Mouse (Mus musculus) testis, postnatal 10 days (tissue): Measurements from ENCODE around the gene Atp8b2.

ENCODE experiments used
- DNase-seq: peaks from one replicate; pipeline ENCODE4 v3.0.0; 2021; ENCODE audit warnings: low spot score

The Atp8b2 gene

DNA sequence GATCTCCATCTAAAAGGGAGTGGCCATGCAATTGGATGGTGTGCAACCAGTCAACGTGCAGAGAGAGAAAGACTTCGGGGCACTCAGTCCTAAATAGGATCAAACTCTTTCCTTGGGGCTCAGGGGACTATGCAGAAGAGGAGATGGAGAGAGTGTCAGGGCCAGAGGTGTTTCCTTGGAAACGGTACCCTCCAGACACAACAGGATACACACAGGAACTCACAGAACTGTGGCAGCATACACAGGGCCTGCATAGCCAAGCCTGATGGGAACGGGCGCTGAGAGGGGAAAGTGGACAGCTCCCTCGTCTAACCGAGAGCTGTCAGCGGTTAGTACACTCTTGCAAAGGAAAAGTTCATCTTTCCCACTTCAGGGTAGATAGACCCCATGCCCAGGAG is 63.8 kb downstream of the Atp8b2 start:
- DNase-seq = no peak

DNA sequence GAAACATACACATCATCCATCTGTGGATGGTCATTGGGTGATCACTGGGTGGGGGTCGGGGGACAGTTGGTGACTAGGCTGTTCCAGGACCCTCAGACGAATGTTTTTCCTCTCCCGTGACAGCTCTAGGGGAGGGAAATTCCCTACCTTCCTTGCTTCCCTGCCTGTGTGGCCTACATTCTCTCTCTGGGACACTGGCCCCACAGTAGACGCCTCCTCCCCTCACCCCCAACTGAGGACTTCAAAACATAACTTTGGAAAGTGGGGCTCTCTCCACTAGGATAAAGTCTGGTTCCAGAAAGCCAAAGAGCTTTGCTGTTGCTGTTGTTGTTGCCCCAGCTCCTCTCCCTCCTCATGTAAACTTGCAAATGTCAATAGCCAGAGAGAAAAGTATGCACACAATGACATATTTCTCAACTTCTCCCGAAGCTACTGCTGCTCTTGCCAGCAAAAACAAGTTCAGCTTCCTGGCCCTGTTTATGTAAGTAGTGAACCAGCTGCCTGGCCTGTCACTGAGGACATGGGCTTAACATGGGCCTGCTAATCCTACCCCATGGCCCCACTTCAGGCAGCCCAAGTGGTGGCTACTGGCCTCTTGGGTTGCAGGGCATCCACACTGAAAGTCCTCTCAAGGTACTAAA is 64.3 kb downstream of the Atp8b2 start:
- no peak for DNase-seq

DNA sequence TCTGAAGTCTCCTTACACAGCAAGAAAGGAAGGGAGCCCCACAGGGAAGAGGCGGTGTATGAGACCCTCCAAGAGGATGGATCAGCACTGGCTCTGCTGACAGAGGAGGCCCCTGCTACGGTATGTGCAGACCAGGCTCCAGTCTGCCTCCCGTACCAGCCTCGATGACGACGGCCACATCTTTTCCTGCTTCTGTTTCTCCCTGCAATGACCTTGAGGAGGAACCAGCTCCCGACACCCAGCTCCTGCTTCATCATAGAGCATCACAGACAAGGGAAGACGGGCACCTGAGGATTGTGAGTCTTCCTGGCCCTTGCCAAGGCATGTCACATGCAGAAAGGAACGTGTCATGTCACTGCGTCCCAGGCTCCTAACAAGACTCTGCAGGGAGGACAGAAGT is 65.3 kb downstream of the Atp8b2 start:
- no peak for DNase-seq

DNA sequence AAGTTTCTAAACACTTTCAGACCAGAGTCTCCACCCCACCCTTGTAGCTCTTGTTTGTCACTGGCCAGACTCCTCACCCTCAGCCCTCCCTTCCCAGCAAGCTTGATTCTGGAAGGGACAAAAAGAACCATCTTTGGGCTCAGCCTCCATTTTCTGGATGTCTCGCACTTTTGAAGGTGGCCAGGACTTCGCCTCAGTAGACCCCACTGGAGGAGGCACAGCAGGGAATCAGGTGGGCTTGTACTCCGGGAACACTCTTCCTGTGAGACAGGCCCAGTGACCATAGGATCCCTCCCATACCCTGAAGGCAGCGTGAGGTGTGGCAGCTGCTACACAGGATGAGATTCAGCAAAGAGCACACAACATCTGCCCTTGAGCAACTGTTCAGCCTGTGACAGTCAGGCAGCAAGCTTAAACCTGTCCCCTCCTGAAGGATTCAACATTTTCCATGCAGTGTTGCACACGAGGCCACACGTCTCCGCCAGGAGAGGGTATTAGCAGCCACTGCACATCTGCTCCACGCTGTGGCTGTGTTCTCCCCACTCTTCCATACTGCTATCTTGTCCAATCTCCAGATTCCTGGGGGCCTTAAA is 66.0 kb downstream of the Atp8b2 start:
- DNase-seq = no peak

DNA sequence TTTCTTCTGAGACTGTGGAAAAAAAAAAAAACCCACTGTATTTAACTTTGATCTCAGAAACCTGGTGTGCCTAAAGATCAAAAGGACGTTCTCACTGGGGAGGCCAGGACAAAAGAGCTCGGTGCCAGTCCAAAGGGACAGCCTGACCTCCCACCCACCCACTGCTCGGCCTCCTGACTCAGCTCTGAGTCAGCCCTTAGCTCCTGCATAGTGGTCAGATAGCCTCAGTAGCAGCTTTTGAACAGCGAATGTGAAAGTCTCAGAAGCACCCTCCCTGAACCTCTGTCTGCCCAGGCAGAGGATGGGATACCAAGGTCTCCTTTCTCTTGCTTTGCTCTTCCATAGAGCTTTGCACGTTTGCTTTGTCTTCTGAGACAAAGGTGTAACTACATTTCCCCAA is 66.7 kb downstream of the Atp8b2 start:
- no peak for DNase-seq

DNA sequence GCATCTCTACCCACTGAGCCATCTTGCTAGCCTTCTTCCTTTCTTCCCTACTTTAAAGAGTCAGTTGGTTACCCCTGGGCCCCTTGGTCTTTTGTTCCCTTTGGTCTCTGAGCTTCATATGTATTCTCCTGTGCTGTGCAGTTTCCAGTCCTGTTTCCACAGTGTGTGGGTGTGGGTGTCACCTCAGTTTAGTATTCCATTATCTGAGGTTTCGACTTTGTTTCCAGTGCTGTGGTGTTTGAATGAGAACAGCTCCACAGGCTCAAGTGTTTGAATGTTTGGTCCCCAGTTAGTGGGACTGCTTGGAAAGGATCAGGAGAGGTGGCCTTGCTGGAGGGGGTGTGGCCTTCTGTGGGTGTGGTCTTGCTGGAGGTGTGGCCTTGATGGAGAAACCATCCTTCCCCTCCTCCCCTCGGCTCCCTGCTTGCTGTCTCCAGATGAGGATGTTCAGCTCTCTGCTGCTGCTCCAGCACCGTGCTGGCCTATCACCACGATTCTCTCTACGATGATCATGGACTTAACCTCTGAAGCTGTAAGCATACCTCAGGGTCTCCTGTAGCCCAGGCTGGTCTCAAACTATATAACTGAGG is 70.7 kb downstream of the Atp8b2 start:
- no peak for DNase-seq

DNA sequence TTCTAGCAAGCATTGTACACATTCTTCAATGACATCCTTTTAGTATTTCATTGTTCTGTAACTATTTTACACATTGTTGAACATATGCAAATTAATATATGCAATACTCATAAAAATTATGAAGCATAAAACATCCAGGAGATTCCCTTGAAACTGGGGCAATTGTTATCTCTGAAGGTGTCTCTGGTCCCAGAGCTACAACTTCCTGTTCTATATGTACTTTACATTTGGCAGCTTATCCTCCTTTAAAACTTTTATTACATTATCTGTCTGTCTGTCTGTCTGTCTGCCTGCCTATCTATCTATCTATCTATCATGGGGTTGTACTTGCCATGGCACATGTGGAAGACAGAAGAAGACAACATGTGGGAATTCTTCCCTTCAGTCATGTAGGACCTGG is 71.6 kb downstream of the Atp8b2 start:
- no peak for DNase-seq

DNA sequence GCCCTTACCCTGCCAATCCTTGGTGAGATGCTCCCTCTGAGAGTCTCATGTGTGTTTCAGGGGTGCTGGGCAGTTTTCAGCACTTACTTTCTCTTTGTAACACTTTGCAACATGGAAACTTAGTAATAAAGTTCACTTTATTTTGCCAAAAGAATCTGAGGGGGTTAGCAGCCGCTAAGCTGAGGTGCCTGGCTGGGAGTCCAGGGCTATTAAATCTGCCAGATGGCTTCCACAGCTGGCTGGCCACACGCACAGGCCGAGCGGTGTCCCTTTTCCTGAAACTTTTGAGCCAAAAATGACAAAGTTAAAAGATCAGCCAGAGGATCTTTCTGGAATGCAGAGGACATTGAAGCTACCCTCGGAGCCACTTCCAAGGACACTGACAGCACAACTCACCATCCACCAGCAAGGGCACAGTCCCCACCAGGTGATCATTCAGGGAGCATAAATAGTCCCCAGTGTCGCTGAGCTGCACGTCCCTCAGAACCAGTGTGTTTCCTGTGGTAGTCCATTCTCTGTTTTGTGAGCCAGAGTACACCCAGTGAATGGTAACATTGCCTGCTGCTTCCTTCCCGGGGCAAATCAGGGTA is 73.4 kb downstream of the Atp8b2 start:
- no peak for DNase-seq
